Mouse (Mus musculus): Measurements from ENCODE around the gene Ltc4s.

The Ltc4s gene

DNA sequence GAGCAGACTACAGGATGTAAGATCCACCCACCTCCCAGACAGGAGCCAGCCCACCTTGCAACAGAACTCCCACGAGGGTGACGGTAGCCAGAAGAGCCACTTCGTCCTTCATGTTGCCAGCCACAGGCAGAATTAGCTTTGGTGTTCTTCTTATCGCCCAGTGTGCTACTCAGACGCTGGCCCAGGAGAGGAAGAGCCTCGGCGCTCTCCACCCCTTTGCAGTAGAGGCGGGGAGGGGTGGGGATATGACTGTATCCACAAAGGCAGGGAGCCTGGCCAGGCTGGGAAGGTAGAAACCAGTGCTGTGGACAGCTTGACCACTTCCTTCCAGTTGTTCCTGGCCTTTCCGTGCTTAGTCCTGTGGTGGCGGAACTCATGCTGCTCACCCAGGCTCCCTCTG lies at the start of gene Ltc4s:
Gene Ltc4s, minus strand, starts transcription at position 293 of the 400 bp plus-strand sequence.
- DNase-seq (ENCODE audit: low spot score in 2 of 2): no peak

DNA sequence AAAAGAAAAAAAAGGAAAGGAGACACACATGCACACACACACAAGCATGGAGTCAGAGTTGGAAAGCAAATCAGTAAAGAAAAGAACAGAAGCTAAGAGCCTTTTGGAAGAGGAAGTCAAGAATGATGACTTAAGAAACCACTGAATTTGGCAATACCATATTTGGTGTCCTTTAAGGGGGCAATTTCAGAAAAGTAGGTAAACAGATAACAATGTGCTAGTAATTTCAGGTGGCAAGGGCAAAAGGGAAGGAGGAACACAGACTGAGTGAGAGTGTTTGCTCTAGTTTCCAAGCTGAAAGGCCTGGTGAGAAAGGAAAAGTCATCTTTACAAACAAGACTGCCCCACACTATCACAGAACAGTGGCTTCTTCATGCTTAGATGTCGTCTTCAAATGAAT lies 48.0 kb upstream of the Ltc4s start:
- DNase-seq (ENCODE audit: low spot score in 2 of 2): no peak

DNA sequence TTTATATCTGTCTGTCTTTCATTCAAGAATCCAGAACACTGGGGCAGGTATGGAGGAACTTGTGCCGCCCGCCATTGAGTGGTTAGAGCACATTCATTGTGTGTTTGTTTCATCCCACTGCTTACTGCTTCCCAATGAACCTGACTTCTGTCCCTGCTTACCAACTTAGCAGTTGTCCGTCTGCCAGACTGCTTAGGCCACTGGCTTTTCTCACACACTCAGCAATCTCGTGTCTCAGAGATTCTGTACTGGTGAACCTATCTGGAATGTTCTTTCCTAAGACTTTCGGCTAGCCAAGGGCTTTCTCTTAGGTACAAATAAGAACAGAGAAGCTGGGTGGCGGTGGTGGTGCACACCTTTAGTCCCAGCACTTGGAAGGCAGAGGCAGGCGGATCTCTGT lies 47.3 kb upstream of the Ltc4s start:
- DNase-seq (ENCODE audit: low spot score in 2 of 2): no peak

DNA sequence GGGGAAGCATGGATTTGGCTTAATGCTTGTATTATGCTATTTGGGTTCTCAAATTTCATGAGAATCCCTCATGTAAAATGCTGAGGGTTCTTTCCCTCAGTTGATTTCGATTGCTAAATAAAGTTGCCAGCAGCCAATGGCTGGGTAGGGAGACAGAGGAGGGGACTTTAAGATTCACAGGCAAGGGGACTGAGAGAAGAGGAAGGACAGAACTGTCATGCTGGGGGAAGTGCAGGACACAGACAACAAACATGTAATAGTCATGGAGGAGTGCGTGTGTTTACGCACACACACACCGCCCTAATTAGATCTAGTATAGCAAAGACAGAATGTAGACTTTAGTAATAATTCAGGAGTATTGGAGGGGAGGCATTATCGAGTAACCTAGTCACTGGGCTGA lies 46.8 kb upstream of the Ltc4s start:
- no peak for DNase-seq (ENCODE audit: low spot score in 2 of 2)

DNA sequence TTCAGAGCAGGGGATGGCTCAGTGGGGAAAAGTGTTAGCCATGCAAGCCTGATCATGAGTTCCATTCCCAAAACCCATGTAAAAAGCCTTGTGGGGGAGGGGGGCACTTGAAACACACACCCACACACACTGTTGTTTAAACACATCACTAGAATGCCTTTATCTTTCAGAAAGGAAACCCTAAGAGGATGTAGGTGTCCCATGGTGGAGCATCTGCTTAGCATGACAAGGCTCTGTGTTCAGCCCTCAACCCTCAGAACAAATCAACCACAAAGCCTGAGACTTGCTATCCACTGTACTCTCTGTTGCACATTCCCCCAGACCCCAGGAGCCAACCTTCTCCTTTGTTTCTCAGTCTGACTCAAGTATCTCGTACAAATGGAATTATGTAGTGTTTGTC lies 41.6 kb upstream of the Ltc4s start:
- DNase-seq (ENCODE audit: low spot score in 2 of 2): no peak

DNA sequence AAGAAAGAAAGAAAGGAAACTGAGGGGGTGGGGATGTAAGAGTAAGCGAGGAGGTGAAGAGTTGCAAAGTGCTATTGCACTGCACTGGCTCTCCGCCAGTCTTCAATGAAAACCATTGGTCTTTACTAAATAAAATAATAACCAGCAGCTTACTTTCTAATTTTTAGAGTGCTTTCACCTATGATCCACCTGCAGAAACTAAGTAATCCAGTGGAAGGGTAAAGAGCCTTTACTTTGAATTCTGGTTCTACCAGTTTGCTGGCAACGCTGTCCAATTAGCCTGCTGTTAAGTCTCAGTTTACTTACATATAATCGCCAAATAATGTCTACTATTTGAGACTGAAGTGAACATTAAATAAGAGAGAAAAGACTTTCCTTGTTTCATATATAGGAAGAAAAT lies 40.6 kb upstream of the Ltc4s start:
- no peak for DNase-seq (ENCODE audit: low spot score in 2 of 2)

DNA sequence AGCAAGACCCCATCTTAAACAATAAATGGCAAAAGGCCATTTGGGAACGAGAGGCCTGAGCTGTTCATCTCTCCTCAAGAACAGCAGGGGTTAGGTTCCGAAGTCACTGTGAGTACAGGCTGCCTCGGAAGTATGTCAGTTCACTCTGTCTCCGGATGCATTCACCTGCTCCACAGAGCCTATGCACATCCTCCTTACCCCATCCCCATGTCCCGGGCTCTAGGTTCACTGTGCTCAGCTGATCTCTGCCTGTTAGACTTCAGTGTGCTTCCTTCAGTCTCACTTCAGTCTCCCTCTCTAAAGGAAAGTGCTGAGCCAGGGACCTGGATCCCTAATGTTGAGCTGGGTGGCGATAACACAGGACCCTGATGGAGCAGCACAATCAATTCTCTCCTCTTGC lies 39.3 kb upstream of the Ltc4s start:
- peak in 1 of 2 experiments; percentile 22 for DNase-seq (ENCODE audit: low spot score in 2 of 2)

DNA sequence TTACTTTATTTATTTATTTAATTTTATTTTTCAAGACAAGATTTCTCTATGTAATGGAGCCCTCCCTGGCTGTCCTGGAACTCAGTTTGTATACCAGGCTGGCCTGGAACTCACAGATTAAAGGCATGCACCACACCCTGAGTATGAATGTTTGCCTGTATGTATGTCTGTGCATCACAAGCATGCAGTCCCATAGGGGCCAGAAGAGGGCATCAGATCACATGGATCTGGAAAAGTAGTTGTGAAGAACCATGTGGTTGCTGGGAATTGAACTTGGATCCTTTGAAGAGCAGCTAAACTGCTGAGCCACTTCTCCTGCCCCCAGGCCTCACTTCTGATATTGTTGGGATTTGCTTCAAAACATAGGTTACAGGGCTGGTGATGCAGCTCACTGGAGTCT lies 38.6 kb upstream of the Ltc4s start:
- DNase-seq (ENCODE audit: low spot score in 2 of 2): peak in 1 of 2 experiments; percentile 22

DNA sequence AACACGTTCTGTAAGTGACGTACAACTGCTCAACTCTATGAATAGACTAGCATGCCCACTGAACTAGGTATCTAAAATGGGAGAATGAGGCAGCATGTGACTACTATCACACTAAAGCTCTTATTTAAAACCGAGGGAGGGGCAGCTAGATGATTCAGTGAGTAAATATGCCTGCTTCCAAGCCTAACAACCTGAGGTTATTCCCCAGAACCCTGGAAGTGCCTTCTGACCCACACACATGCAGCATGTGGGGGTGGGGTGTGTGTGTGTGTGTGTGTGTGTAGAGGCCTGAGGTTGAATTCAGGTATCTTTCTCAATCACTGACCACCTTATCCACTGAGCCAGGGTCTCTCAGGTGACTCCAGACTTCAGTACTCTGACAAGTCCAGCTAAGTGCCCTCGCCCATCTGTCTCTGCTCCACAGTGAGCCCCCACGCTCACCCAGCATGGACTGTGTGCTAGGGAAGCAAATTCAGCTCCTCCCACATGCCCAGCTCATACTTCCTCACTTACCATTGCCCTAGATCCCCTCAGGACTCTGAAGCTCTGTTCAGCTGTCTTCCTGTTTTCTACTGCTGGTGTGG lies 37.2 kb upstream of the Ltc4s start:
- peak in 1 of 2 experiments; percentile 52 for DNase-seq (ENCODE audit: low spot score in 2 of 2)

DNA sequence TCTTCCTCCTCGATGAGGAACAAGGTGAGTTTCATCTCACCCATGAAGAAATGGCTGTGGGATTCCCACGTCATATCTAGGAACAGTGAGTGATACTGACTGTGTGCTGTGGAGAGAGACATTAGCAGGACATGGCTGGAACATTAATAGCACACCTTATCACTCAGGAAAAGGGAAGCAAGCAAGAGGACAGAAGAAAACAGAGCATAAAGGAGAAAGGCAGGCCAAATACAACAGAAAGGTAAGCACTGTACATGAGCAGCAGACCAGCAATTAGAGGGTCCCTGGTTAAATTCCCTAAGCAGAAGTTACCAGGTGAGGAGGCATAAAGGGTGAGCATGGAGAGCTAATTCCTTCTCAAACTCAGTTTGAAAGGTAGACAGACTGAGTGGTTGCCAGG lies 36.7 kb upstream of the Ltc4s start:
- no peak for DNase-seq (ENCODE audit: low spot score in 2 of 2)

DNA sequence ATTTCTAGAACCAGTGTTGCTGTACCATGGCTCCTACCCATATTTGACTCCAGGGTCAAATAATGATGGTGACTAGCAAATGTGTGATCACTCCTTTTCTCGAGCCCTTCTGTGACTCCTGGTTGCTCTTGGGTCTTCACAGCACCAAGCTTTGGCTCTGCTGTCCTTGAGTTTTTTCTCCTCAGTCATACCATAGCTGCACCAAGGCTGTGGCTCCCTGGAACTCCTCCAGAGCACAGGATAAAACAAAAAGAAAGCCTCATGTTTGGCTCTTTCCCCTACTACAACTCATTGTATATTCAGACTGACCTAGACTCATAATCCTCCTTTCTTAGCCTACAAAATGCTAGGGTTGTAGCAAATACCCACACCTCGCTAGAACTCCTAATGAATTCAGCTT lies 34.4 kb upstream of the Ltc4s start:
- no peak for DNase-seq (ENCODE audit: low spot score in 2 of 2)

DNA sequence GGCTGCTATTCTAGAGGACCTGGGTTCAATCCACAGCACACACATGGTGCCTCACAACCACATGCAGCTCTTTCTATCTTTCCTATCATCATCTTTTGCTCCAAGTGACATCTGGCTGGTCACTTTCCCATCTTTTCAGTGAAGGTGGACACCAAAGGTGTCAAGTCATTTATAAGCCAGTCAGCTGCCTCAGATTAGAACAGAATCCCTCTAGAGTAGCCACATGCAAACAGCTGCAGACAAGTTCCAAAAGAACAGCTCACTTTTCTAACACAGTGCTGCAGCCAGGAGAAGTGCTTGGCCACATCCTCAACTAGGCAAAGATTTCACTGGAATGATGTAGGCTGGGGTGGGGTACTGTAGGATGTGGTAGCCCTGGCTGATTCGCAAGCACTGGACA lies 31.5 kb upstream of the Ltc4s start:
- no peak for DNase-seq (ENCODE audit: low spot score in 2 of 2)

DNA sequence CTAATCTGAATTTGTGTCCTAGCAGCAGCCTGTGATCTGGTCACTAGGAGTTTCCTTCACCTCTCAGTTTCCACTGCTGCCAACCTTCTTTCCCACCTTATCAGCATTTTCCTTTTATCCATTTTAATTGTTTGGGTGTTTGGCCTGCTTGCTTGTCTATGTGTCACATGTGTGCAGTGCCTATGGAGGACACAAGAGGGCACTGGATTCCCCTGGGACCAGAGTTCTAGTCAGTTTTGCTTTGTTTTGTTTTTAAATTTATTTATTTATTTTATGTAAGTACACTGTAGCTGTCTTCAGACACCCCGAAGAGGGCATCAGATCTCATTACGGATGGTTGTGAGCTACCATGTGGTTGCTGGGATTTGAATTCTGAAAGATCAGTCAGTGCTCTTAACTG lies 30.7 kb upstream of the Ltc4s start:
- no peak for DNase-seq (ENCODE audit: low spot score in 2 of 2)

DNA sequence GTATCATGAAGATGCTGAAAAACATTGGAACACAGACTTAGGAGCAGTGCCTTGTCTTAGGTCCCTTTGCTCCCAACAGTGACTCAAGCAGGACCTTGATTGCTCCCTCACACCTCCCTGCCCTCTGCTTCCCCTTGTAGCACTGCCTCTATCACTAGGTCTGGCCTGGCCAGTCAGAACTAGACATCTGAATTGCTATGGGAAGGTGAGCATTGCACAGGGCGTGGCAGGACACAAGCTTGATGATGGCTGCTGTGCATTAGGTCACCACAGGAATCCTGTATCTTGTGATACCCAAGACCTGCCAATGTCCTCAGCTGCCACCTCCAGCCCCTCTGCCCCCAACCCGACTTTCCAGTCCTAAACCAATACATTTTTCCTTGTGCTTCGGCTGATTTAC lies 28.6 kb upstream of the Ltc4s start:
- no peak for DNase-seq (ENCODE audit: low spot score in 2 of 2)

DNA sequence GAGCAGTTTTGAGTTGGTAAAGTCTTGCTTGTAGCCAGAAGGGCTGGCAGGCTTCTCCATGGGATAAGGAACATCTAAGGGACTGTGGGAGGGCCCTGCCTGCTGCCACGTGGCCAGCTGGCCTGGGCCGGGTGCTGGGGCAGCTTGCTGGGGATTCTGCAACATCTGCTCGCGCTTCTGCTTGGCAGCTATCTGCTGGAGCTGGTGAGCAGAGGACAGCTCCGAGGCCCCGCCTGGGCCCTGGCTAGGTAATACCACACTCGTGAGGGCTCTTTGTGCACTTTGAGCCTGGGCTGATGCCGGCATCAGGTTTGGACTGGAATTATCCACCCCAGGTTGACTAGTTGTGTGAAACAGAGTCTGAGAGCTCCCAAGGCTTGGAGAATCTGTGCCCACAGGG lies 27.5 kb upstream of the Ltc4s start:
- DNase-seq (ENCODE audit: low spot score in 2 of 2): no peak

DNA sequence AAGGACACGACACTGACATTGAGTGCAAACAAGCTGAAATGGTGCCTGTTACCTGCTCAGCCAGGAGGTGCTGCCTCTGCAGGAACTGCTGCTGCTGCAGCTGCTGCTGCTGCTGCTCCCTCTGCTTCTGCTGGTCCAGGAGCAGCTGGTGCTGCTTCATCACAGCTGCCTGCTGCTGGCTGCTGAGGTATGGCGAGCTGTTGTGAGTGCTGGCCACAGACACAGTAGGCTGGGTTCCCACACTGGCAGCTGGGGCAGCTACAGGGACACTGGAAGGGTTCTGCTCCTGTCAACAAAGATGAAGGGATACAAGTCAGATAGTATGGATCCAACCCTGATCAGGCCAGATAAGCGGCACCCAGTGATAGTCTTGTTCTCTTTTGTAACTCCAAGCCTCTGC lies 24.8 kb upstream of the Ltc4s start:
- no peak for DNase-seq (ENCODE audit: low spot score in 2 of 2)

DNA sequence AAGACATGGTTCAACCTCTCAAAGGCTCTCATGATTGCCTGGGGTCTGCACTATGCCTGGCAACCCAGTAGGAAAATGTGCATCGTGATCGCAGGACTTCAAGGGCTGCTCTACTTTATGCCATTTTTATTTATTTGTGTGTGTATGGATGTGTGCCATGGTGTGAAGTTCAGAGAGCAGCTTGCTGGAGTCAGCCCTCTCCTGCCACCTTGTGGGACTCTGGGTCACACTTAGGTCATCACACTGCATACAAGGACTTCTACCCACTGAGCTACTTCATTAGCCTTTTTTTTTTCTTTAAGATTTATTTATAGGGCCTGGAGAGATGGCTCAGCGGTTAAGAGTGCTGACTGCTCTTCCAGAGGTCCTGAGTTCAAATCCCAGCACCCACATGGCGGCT lies 23.6 kb upstream of the Ltc4s start:
- no peak for DNase-seq (ENCODE audit: low spot score in 2 of 2)

DNA sequence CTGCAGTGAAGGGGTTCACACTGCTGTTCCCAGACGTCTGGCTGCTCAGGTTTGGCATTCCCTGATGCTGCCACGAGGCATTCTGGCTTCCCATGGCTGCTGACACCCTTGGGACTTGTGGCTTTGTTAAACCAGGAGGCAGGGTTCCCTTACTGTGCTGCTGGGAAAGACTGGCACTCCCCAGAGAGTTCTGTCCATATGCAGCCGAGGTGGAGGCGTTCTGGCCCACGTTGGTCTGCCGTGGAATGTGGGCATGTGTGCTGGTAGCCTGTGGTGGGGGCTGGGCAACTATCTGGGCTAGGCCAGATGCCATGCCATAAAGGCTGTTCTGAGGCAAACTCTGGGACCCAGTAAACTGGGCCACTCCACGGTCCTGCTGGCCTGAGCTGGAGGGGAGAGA lies 19.9 kb upstream of the Ltc4s start:
- no peak for DNase-seq (ENCODE audit: low spot score in 2 of 2)

DNA sequence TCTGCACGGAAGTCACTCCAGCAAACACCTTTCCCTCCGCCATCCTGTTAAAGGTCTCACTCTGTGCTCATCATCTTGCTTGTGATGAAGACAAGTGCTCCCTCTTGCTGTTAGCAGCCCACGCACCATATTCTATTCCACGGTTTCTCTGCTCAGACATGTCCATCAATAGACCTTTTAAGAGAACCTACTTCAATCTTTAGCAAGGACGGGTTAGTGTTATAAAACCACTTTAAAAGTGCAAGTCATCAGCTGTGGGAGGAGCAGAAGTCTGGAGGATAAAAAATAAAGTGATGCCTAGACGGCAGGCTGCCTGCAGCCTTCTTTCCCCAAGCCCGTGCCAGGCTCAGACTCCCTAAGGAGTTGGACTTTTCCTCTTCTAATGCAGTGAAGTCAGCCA lies 18.2 kb upstream of the Ltc4s start:
- no peak for DNase-seq (ENCODE audit: low spot score in 2 of 2)

DNA sequence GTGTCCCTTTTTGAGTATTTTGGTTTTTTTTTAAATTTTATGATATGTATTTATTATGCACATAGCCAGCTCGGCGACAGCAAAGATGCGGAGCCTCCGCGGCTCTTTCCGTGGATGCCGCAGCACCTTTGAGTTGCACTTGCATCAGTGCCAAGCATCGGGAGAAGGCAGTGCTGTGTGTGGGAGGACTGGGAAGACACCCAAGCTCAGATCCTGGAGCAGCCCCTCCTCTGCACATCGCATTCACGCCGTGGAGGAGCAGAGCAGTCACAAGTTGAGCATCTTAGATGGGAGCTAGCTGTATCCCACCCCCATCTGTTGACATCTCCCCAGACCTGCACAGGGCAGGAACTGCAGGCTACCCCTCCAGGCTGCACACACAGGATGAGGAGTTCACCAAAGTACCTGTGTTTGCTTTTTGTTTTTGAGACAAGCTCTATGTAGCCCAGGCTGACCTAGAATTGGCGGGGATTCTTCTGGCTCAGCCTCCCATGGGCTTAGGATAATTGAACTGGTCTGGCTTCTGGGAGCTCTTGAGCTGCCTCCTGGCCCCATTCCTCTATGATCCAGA lies 15.7 kb upstream of the Ltc4s start:
- DNase-seq (ENCODE audit: low spot score in 2 of 2): no peak

DNA sequence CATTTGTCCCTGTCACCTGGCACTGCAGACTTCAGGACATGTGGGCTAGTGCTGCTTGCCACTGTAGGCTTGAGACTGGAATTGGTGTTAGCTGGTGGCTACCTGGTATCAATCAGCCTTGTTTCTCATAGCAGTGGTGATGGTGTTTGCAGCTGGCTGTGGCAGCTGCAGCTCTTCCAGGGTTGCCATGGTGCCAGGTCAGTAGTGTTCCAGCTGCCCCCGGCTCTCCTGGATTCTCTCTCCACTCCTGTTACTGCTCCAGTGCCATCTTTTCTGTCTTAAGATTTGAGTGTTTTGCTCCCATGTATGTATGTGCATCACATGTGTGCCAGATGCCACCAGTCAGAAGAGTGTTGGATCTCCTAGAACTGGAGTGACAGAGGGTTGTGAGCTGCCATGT lies 15.0 kb upstream of the Ltc4s start:
- no peak for DNase-seq (ENCODE audit: low spot score in 2 of 2)

DNA sequence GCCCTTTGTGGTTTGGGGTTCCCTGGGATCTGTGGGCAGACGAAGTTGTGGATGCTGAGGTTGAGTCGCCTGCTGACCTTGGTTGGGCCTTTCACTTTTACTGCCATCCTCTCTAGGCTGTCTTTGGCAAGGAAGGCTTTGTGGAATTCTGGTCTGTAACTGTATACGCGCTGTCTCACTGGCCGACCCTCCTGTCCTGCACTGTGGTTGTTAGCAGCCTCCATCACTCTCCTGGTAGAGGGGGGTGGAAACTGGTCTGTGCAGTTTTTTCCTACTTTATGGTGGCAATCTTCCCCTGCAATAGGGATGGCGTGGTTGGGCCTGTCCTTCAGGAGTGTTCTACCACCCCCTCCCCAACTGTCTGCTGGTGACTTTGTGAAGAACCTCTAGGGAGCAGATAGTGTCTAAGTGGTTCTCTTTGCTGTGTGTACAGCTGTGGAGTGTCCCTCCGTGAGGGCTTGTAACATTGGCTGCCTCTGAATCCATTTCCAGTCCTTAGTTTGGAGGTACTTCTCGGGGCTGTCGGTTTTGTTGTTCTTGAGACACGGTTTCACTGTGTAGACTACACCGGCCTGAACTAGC lies 14.4 kb upstream of the Ltc4s start:
- DNase-seq (ENCODE audit: low spot score in 2 of 2): no peak

DNA sequence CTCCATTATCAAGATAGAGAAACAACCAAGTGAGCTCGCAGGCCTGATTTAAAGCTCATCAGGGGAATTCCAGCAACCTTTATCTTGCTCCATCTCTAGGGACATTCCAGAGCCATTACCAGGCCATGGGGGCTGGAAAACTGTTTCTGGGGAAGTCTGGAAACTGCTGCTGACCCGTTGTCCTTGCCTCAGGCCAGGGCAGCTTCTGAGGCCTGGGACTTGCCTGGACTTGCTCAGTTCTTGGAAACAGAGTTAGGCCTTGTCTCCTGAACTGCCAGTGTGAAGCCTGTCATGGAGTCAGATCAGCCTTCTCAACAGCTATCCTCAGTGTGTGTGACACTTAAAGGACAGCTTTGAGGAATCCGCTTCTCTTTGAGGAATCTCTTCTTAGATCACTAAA lies 13.8 kb upstream of the Ltc4s start:
- no peak for DNase-seq (ENCODE audit: low spot score in 2 of 2)

Measured in urinary bladder, postnatal 4 days (tissue).